Mouse (Mus musculus) ES-Bruce4 (cell line): ENCODE measurements around the gene Tor1a.

Source experiments
- CTCF ChIP-seq: IDR thresholded peaks from one replicate; pipeline ENCODE4 v1.8.1; 2011; ENCODE audit warnings: low read depth, low read length
- POLR2A ChIP-seq: IDR thresholded peaks from one replicate; pipeline ENCODE4 v1.8.1; 2011; ENCODE audit warnings: low read length; ENCODE audit not compliant: insufficient read depth

- no peak for TF ChIP-seq CTCF
- no peak for TF ChIP-seq POLR2A
These were observed 35.8 kb downstream of the Tor1a start for GRCm38 (mm10) chr2:30931922-30932321.
